Mouse (Mus musculus) testis, adult 2 months (tissue): ENCODE results near the gene Hist1h2be. TPM values are rescaled to one million over a fixed set of nuclear protein-coding genes. Genes with fewer than 3 reads are reported as not detected.
A peak's percentile ranks its signal among the peaks of the same experiment; 100 is the strongest.
"Not testable (repeated sequence)": the region's sequence is repeated elsewhere in the genome, so short reads cannot be mapped to it uniquely, and the experiment has no call there.

Experiments used
- H3K27ac ChIP-seq: fragments of 200-500 bp; 2 replicates; pipeline ENCODE4 v1.5.1; 2012; ENCODE audit warnings: low read depth, low read length; ENCODE audit not compliant: control insufficient read depth, insufficient read depth
- H3K27me3 ChIP-seq: fragments of 200-500 bp; 2 replicates; pipeline ENCODE4 v1.6.1; 2012; ENCODE audit warnings: mild to moderate bottlenecking, low read length, moderate library complexity; ENCODE audit not compliant: control insufficient read depth, insufficient read depth
- H3K36me3 ChIP-seq: fragments of 200-500 bp; 2 replicates; pipeline ENCODE4 v1.6.1; 2012; ENCODE audit warnings: mild to moderate bottlenecking, low read length; ENCODE audit not compliant: control insufficient read depth, insufficient read depth
- H3K4me1 ChIP-seq: fragments of 200-500 bp; 2 replicates; pipeline ENCODE4 v1.6.1; 2012; ENCODE audit warnings: low read length; ENCODE audit not compliant: control insufficient read depth, insufficient read depth
- H3K4me3 ChIP-seq: fragments of 200-500 bp; 2 replicates; pipeline ENCODE4 v1.5.1; 2012; ENCODE audit warnings: low read depth, mild to moderate bottlenecking, low read length, moderate library complexity, mixed read lengths; ENCODE audit not compliant: control insufficient read depth
- CTCF ChIP-seq: fragments of 200-500 bp; IDR thresholded peaks from 2 replicates; pipeline ENCODE4 v1.5.1; 2012; ENCODE audit warnings: low read depth, mild to moderate bottlenecking, inconsistent platforms, low read length, moderate library complexity; ENCODE audit not compliant: control insufficient read depth, insufficient read depth, insufficient replicate concordance
- POLR2A ChIP-seq: fragments of 200-500 bp; IDR thresholded peaks from 2 replicates; pipeline ENCODE4 v1.6.1; 2012; ENCODE audit warnings: low read depth, mild to moderate bottlenecking, inconsistent platforms, low read length, moderate library complexity; ENCODE audit not compliant: control insufficient read depth
- polyA plus RNA-seq: library from polyadenylated mRNA; depleted of rRNA; stranded (reverse); fragments of >200 nt; gene quantifications from 2 replicates; pipeline ENCODE4 v1.2.3, GENCODE M21; 2012

The Hist1h2be gene
- polyA plus RNA-seq, 1 experiment: 0.42 TPM

- peaks cover 3% of the 10 kb centered on the region for H3K4me1 ChIP-seq
- TF ChIP-seq CTCF (no peak), POLR2A (peak; percentile 70; the same call in 1 of the 2 replicates)
- no peak within 1 kb of the TSS for H3K27ac ChIP-seq
- H3K36me3 ChIP-seq: no peaks in the 10 kb centered on the region
- no peaks in the 10 kb centered on the region for H3K27me3 ChIP-seq
- peak within 1 kb of the TSS; percentile 60 for H3K4me3 ChIP-seq
These were observed 76.7 kb downstream of the Hist1h2be start, which contains the start of gene Hist1h3f for GRCm38 (mm10) chr13:23543965-23544786. Gene Hist1h3f, plus strand, starts transcription at chr13:23544052.

DNA sequence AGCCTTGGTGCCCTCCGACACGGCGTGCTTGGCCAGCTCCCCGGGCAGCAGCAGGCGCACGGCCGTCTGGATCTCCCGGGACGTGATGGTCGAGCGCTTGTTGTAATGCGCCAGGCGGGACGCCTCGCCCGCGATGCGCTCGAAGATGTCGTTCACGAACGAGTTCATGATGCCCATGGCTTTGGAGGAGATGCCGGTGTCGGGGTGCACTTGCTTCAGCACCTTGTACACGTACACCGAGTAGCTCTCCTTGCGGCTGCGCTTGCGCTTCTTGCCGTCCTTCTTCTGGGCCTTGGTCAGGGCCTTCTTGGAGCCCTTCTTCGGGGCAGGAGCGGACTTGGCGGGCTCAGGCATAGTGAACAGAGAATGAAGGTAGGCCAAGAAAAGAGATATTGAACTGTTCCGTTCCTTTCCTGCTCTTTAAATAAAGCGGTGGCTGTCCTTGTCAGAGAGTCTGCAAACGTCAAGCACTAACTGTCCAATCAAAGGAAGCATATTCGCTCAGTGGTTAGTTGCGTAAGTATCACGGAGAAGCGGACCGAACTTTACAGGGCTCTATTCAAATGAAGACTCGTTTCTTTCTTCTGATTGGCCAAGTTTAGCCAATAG, 77.8 kb downstream of the Hist1h2be start, which contains the start of gene Hist1h2bh:
Gene Hist1h2bh (minus strand): TSS at position 394 of the 609 bp plus-strand sequence.
- not testable (repeated sequence) for H3K36me3 ChIP-seq, H3K27ac ChIP-seq, H3K4me1 ChIP-seq, H3K27me3 ChIP-seq
- peak within 1 kb of the TSS; percentile 56 for H3K4me3 ChIP-seq

GRCm38 (mm10) chr13:23542225-23542980, 78.5 kb downstream of the Hist1h2be start:
- H3K4me3 ChIP-seq, H3K27ac ChIP-seq, H3K36me3 ChIP-seq, H3K27me3 ChIP-seq, H3K4me1 ChIP-seq: not testable (repeated sequence)

GRCm38 (mm10) chr13:23541497-23541896, 79.4 kb downstream of the Hist1h2be start:
- Histone ChIP-seq H3K27ac (no peak overlapping the region), H3K36me3 (no peaks in the 10 kb centered on the region), H3K27me3 (no peaks in the 10 kb centered on the region), H3K4me1 (peaks cover 3% of the 10 kb centered on the region), H3K4me3 (no peak overlapping the region)
- TF ChIP-seq CTCF: no peak
- TF ChIP-seq POLR2A: no peak

GRCm38 (mm10) chr13:23539821-23540220, 81.1 kb downstream of the Hist1h2be start:
- not testable (repeated sequence) for H3K4me3 ChIP-seq, H3K27ac ChIP-seq, H3K4me1 ChIP-seq, H3K36me3 ChIP-seq, H3K27me3 ChIP-seq

DNA sequence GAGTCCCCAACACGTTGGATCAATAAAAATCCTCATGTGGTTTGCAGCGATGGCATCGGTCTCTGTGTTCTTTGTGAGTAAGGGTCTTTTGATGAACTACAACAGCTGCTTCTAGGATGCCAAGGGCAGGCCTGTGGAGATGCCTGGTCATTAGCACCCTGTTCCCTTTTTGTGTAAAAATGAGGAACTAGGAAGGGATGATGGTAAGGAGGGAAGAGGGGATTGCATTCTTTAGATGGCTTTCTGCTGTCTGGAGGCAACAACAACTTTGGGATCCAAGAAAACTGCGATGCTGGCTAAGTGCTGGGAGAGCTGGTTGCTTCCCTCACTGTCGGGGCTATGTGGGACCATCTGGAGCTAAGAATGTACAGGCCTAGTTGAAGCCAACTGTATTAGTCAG, 82.7 kb downstream of the Hist1h2be start:
- H3K27me3 ChIP-seq: no peaks in the 10 kb centered on the region
- H3K36me3 ChIP-seq: no peaks in the 10 kb centered on the region
- peaks cover 7% of the 10 kb centered on the region for H3K4me1 ChIP-seq
- H3K27ac ChIP-seq: no peak overlapping the region
- no peak overlapping the region for H3K4me3 ChIP-seq
- no peak for TF ChIP-seq CTCF
- no peak for TF ChIP-seq POLR2A

GRCm38 (mm10) chr13:23537006-23537710, 83.8 kb downstream of the Hist1h2be start:
- Histone ChIP-seq H3K27ac (no peak overlapping the region), H3K27me3 (no peaks in the 10 kb centered on the region), H3K4me1 (peaks cover 7% of the 10 kb centered on the region), H3K36me3 (no peaks in the 10 kb centered on the region), H3K4me3 (no peak overlapping the region)
- TF ChIP-seq POLR2A: no peak
- no peak for TF ChIP-seq CTCF
